Mouse (Mus musculus): ENCODE measurements at regions not wholly inside any gene's neighbourhood (a gene's known extent, or its start where the extent isn't known, plus 50 kb on each side); places are given as distances from the start of the nearest gene placed in this dataset.

DNA sequence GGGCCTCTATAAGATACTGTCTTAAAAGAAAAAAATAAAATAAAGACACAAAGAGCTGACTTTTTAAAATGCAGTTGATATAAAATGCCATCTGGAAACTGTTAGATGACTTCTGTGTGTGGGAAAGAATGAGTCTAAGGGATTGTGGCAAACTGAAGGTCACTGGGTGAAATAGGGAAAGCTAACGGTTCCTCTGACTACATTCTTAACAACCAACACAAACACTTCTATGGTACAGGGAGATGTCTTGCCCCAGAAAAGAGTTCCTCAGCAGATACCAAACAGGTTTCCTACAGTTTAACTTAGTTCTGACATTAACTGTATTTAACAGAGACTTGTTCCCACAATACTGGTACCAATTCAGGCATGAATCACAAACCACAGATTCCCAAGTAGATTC, 103.6 kb upstream of the Nt5c1b start:
- DNase-seq = no peak

DNA sequence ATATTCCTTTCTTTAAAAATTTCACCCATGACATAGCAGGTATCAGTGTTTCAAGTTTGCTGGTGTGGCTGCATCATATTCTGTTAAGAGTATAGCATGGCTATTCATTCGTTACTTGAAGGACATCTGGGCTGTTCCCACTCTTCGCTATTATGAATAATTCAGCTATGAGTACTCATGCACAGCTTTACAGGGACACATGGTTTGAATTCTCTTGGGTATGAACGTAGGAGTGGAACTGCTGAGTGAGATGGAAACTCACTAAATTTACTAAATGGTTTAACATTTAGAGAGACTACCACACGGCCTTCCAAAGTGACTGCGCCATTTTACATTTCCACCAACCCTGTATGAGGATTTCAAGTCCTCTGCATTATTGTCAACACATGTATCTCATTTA, 97.7 kb upstream of the Nt5c1b start:
- DNase-seq = no peak

DNA sequence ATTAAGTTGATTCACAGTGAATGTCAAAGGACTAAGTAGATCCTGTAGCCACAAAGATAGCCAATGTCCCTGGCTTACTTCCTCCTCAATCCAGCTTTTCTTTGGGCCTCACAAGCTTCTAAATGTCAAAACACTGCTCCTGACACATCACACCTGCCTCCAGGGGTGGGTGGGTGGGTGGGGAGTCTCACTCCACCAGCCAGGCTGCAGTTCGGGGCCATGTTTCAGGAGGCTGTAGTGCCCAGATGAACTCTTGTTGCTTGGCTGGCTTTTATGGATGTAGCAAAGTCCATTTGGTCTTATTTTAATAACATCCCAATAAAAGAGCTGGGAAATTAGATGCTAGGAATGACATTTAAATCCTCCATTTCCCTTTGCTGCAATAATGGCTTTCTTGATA, 94.5 kb upstream of the Nt5c1b start:
- DNase-seq = no peak

DNA sequence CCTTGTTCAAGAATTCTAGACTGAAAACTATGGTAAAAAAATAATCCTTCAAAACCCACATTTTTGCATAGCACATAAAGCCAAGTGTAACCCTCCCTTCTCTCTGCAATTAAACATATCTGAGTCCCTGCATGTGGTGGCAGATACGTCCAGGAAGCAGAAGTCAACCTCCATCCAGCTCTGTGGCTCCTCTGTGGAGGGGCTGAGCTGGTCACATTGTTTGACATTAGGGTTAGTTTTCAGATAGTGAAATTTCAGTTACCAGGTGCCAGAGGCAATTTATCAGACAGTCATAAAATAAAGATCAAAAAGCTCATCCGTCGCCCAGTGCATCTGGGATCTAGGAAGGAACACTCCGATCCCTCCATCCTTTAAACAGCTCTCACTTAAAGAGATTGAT, 77.1 kb upstream of the Nt5c1b start:
- DNase-seq = no peak

DNA sequence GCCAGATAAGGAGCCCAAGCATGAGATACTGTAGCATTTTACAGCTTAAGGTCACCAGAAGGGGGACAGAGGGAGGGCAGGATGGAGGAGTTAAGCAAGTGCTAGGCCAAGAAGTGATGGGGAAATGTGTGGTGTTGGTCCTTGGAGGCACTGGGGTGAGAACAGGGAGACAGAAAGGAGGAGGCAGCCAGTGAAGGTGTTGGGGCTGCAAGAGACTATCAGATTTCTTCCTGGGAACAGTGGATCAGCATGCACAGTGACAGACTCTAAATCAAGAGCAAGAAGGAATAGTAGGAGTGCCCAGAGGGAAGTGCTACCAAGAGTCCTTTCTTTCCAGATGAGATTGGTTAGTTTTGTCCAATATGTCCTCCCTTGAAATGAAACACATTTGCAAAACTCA, 63.8 kb upstream of the Nt5c1b start:
- DNase-seq = peak; percentile 4 to 12

All from kidney, postnatal 4 days (tissue).